18 mouse cellular contexts compared by ENCODE assay signal in the genomic region with DNA sequence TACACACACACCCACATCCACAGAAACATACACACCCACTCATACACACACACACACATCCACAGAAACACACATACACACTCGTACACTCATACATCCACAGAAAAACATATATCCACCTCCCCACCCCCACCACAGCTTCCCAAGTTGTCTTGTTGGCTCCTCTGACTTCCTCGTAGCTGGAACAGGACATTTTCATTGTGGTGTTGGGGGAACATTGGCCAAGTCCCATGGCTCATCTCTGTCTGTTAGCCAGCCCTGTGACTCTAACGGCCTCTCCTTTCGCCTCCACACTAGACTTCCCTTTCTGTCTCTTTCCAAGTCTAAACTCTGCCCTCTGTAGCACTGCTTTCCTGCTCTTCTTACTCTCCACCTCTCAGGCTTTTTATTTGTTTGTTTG. TPM values are rescaled to one million over a fixed set of nuclear protein-coding genes. Genes with fewer than 3 reads are reported as not detected.
DNase-seq lines count a peak whose midpoint lies in the region; ATAC-seq and TF ChIP-seq lines count a peak whose summit lies in the region.
"Had no signal": no experiment of that assay in that cellular context is flagged by ENCODE, and none has a peak within 500 bp of the region (broad histone marks: within the 10 kb centered on the region; RNA-seq: fewer than 3 reads in every experiment).

No protein-coding gene starts in this region.

- H3K9me3 ChIP-seq in heart, embryonic 14.5 days (ENCODE audit: control insufficient read depth, low read length), result no peaks in the 10 kb centered on the region
- no peaks in the 10 kb centered on the region for H3K9me3 ChIP-seq in embryonic facial prominence, embryonic 10.5 days
- H3K9me3 ChIP-seq in limb, embryonic 14.5 days (ENCODE audit: control insufficient read depth, low read length), result no peaks in the 10 kb centered on the region
- H3K9me3 ChIP-seq: forebrain, embryonic 13.5 days; hindbrain, embryonic 12.5 days; midbrain, embryonic 10.5 days had no signal

- H3K4me3 ChIP-seq in heart, embryonic 14.5 days (ENCODE audit: control insufficient read depth in 1 of 2, insufficient read depth in 1 of 2, low read depth in 1 of 2, low read length in 2 of 2), result no peak overlapping the region
- no peak overlapping the region for H3K4me3 ChIP-seq in embryonic facial prominence, embryonic 10.5 days
- H3K4me3 ChIP-seq in limb, embryonic 14.5 days (replicated peaks; ENCODE audit: low read length), result no peak overlapping the region
- H3K4me3 ChIP-seq: forebrain, embryonic 13.5 days; hindbrain, embryonic 12.5 days; midbrain, embryonic 10.5 days had no signal

- ATAC-seq in heart, embryonic 14.5 days (ENCODE audit: insufficient number of reproducible peaks, insufficient read depth, low FRiP score, low read depth), result no peak
- ATAC-seq in limb, embryonic 14.5 days (ENCODE audit: low FRiP score, low read depth), result no peak
- ATAC-seq: forebrain, embryonic 13.5 days had no signal

- 69% methylated on average over 4 of the region's 4 CpGs for WGBS in heart, embryonic 14.5 days
- 80% methylated on average over 4 of the region's 4 CpGs for WGBS in embryonic facial prominence, embryonic 10.5 days
- 80% methylated on average over 4 of the region's 4 CpGs for WGBS in limb, embryonic 14.5 days

- H3K9ac ChIP-seq in heart, embryonic 14.5 days (ENCODE audit: low read length), result peak overlapping the region; percentile 42
- H3K9ac ChIP-seq in limb, embryonic 14.5 days (ENCODE audit: low read depth, low read length, severe bottlenecking), result no peak overlapping the region
- H3K9ac ChIP-seq: forebrain, embryonic 13.5 days; hindbrain, embryonic 12.5 days had no signal

- H3K36me3 ChIP-seq in heart, embryonic 14.5 days (ENCODE audit: control insufficient read depth, insufficient read depth, low read length), result peaks cover 70% of the 10 kb centered on the region
- peaks cover 50% of the 10 kb centered on the region for H3K36me3 ChIP-seq in embryonic facial prominence, embryonic 10.5 days (replicated peaks)
- H3K36me3 ChIP-seq in limb, embryonic 14.5 days (ENCODE audit: control insufficient read depth, insufficient read depth, low read length), result peaks cover 46% of the 10 kb centered on the region

- peaks cover 62 to 81% of the 10 kb centered on the region in 2 experiments for H3K4me1 ChIP-seq in heart, embryonic 14.5 days (ENCODE audit: control insufficient read depth in 2 of 2, insufficient read depth in 2 of 2, low read length in 2 of 2)
- peaks cover 27% of the 10 kb centered on the region for H3K4me1 ChIP-seq in embryonic facial prominence, embryonic 10.5 days
- peaks cover 14% of the 10 kb centered on the region for H3K4me1 ChIP-seq in limb, embryonic 14.5 days (ENCODE audit: control insufficient read depth, insufficient read depth, low read length)
- H3K4me1 ChIP-seq: forebrain, embryonic 13.5 days had no signal

- no peak for TF ChIP-seq POLR2A in limb, embryonic 14.5 days (IDR thresholded peaks at IDR 0.05; ENCODE audit: borderline replicate concordance, extremely low read depth, insufficient read depth, insufficient read length)

- H3K27ac ChIP-seq in heart, embryonic 14.5 days (replicated peaks in 1 of 2; ENCODE audit: control insufficient read depth in 1 of 2, insufficient read depth in 1 of 2, low read depth in 2 of 2, low read length in 2 of 2), result peak overlapping the region; percentile 81 to 92; a peak in 3 of 4 replicates
- H3K27ac ChIP-seq in embryonic facial prominence, embryonic 10.5 days (replicated peaks), result peak overlapping the region; percentile 86
- peak overlapping the region; percentile 49; the same call in 1 of the 2 replicates for H3K27ac ChIP-seq in limb, embryonic 14.5 days (replicated peaks; ENCODE audit: low read depth, low read length)
- H3K27ac ChIP-seq: forebrain, embryonic 13.5 days; hindbrain, embryonic 12.5 days; midbrain, embryonic 10.5 days had no signal

- no peak for DNase-seq in heart, postnatal 4 days
- DNase-seq in NIH3T3 (ENCODE audit: low read depth), result peak; percentile 54
- no peak for DNase-seq in embryonic facial prominence, embryonic 10.5 days (ENCODE audit: low spot score)
- DNase-seq in limb, embryonic 14.5 days (ENCODE audit: low spot score), result no peak
- no peak for DNase-seq in frontal cortex, postnatal 36 days (ENCODE audit: low spot score in 2 of 2)
- no peak for DNase-seq in frontal cortex, adult 2 months (ENCODE audit: extremely low spot score in 1 of 2, low spot score in 1 of 2)
- DNase-seq: gastrocnemius, postnatal 10 days; kidney, postnatal 14 days; right cerebral cortex, postnatal 4 days; thymus, adult 2 months had no signal

- H3K27me3 ChIP-seq in heart, embryonic 14.5 days (ENCODE audit: control insufficient read depth, insufficient read depth, low read length), result no peaks in the 10 kb centered on the region
- no peaks in the 10 kb centered on the region for H3K27me3 ChIP-seq in embryonic facial prominence, embryonic 10.5 days (replicated peaks; ENCODE audit: low read depth, poor library complexity, severe bottlenecking)
- H3K27me3 ChIP-seq in limb, embryonic 14.5 days (ENCODE audit: control insufficient read depth, insufficient read depth, low read length), result no peaks in the 10 kb centered on the region
- H3K27me3 ChIP-seq: CH12.LX; forebrain, embryonic 13.5 days; hindbrain, embryonic 12.5 days; Patski had no signal

- H3K4me2 ChIP-seq in heart, embryonic 14.5 days (ENCODE audit: low read length), result peak overlapping the region; percentile 51; the same call in 1 of the 2 replicates
- H3K4me2 ChIP-seq in limb, embryonic 14.5 days (replicated peaks; ENCODE audit: low read depth, low read length, severe bottlenecking), result no peak overlapping the region
- H3K4me2 ChIP-seq: forebrain, embryonic 13.5 days; hindbrain, embryonic 12.5 days had no signal

RNA-seq across cellular contexts. Expression of gene Itga5, which starts 8.7 kb away (rescaled TPM):
- polyA plus RNA-seq in heart, embryonic 14.5 days (2014; fragmentation: Nextera tagmentation; extraction: Ambion mirVana), result 76.2 and 77.2 TPM in 2 replicates
- total RNA-seq in heart, postnatal 4 days (2021), result 100 to 1,000 TPM; 120 to 121 TPM
- 29.5 and 29.7 TPM in 2 replicates for polyA plus RNA-seq in embryonic facial prominence, embryonic 10.5 days (2016; fragmentation: Nextera tagmentation; extraction: Ambion mirVana)
- polyA plus RNA-seq in limb, embryonic 14.5 days (2012; rRNA removed), result 71.2 and 91.3 TPM in 2 replicates
- polyA plus RNA-seq in limb, embryonic 14.5 days (2014; fragmentation: Nextera tagmentation; extraction: Ambion mirVana), result 63.4 and 66.5 TPM in 2 replicates
- 2.2 and 2.9 TPM in 2 replicates for polyA plus RNA-seq in frontal cortex, adult 2 months (2012; rRNA removed)

RNA-seq across cellular contexts. Expression of gene Zfp385a, which starts 17.9 kb away (rescaled TPM):
- polyA plus RNA-seq in heart, embryonic 14.5 days (2014; fragmentation: Nextera tagmentation; extraction: Ambion mirVana), result 8.1 and 9.1 TPM in 2 replicates
- total RNA-seq in heart, postnatal 4 days (2021), result 10 to 100 TPM; 21.9 to 22.0 TPM
- 22.1 and 22.7 TPM in 2 replicates for polyA plus RNA-seq in embryonic facial prominence, embryonic 10.5 days (2016; fragmentation: Nextera tagmentation; extraction: Ambion mirVana)
- 23.4 and 28.8 TPM in 2 replicates for polyA plus RNA-seq in limb, embryonic 14.5 days (2012; rRNA removed)
- 16.4 and 19.1 TPM in 2 replicates for polyA plus RNA-seq in limb, embryonic 14.5 days (2014; fragmentation: Nextera tagmentation; extraction: Ambion mirVana)
- polyA plus RNA-seq in frontal cortex, adult 2 months (2012; rRNA removed), result 46.3 and 46.5 TPM in 2 replicates

RNA-seq across cellular contexts. Expression of gene Gpr84, which starts 47.4 kb away (rescaled TPM):
- polyA plus RNA-seq in heart, embryonic 14.5 days (2014; fragmentation: Nextera tagmentation; extraction: Ambion mirVana), result 0.11 and 0.24 TPM in 2 replicates
- total RNA-seq in heart, postnatal 4 days (2021), result not detected
- 0.16 and 0.29 TPM in 2 replicates for polyA plus RNA-seq in embryonic facial prominence, embryonic 10.5 days (2016; fragmentation: Nextera tagmentation; extraction: Ambion mirVana)
- 0.34 and 0.53 TPM in 2 replicates for polyA plus RNA-seq in limb, embryonic 14.5 days (2012; rRNA removed)
- polyA plus RNA-seq in limb, embryonic 14.5 days (2014; fragmentation: Nextera tagmentation; extraction: Ambion mirVana), result 0.23 and 0.51 TPM in 2 replicates
- 1.3 and 1.5 TPM in 2 replicates for polyA plus RNA-seq in frontal cortex, adult 2 months (2012; rRNA removed)
- total RNA-seq: adrenal gland, adult 18-20 months had no signal
- polyA plus RNA-seq: embryonic facial prominence, embryonic 11.5 days; Patski had no signal
